Mouse (Mus musculus) brain, embryonic 14.5 days (tissue): Measurements from ENCODE around the gene Vmn1r227. TPM values are rescaled to one million over a fixed set of nuclear protein-coding genes. Genes with fewer than 3 reads are reported as not detected.

Experiments used
- DNase-seq: peaks from one replicate; pipeline ENCODE4 v3.0.0-alpha.2; 2011; ENCODE audit warnings: low read depth
- CTCF ChIP-seq: fragments of 200-500 bp; IDR thresholded peaks from 2 replicates; pipeline ENCODE4 v1.5.1; 2012; ENCODE audit warnings: inconsistent platforms, mild to moderate bottlenecking, moderate library complexity, borderline replicate concordance; ENCODE audit not compliant: insufficient read depth, insufficient read length; ENCODE audit errors: extremely low read depth
- POLR2A ChIP-seq: fragments of 200-500 bp; IDR thresholded peaks from 2 replicates; pipeline ENCODE4 v1.6.1; 2012; ENCODE audit warnings: mild to moderate bottlenecking, inconsistent platforms, borderline replicate concordance; ENCODE audit not compliant: poor library complexity, insufficient read depth, insufficient read length, severe bottlenecking; ENCODE audit errors: extremely low read depth
- polyA plus RNA-seq: library from polyadenylated mRNA; depleted of rRNA; stranded (reverse); fragments of >200 nt; gene quantifications from 2 replicates; pipeline ENCODE4 v1.2.3, GENCODE M21; 2012; rRNA removed

Vmn1r227 gene
- polyA plus RNA-seq: not detected in 2 replicates

- TF ChIP-seq CTCF (no peak), POLR2A (no peak)
- DNase-seq: no peak
These were observed at the start of gene Vmn1r227 for GRCm38 (mm10) chr17:20729543-20729942. TSS of gene Vmn1r227 (plus strand) at chr17:20729843.

DNA sequence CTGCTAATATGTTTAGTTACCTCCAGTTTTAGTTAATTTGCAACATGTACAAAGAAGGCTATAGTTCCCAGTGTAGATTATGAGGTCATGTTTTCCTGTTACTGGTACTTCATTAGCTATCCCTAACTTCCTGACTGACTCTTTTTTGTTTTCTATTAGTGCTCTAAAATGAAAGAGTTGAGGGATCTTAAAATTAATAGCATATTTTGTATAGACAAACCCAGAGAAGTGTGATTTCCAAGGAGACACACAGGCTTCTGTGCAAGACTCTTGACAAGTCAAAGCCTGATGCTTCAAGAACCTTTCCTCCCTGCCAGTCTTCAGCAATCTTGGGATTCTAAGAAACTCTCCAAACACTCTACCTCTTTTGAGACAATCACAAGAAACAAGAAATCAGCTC is 47.1 kb upstream of the Vmn1r227 start, which contains the start of gene Vmn1r226:
Gene Vmn1r226, plus strand, starts transcription at position 301 of the 400 bp plus-strand sequence.
- TF ChIP-seq POLR2A (no peak), CTCF (no peak)
- no peak for DNase-seq

DNA sequence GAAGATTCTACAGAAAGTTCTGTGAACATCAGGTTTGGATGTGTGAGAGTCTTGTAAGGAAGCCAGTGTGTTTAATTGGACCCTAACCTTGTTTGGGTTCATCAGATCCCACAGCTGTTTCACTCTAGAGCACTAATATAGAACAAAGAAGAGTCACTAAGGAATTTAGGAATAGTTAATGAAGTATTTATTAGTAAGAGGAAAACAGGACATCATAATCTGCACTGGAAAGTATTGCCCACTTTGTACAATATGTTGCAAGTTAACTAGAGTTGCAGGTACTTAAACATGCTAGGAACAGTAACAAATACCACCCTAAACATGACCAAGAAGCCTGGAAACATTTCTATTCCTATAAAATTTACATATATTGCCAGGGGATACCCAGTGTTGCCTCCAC is 56.4 kb downstream of the Vmn1r227 start, which contains the start of gene Vmn1r228:
Gene Vmn1r228, minus strand, starts transcription at position 101 of the 400 bp plus-strand sequence.
- no peak for TF ChIP-seq CTCF
- TF ChIP-seq POLR2A: no peak
- no peak for DNase-seq

Other genes with a start within 250 kb of the Vmn1r227 start
- not detected in 2 replicates for gene Vmn2r108, start 248.5 kb upstream of the Vmn1r227 start, polyA plus RNA-seq
- gene Vmn1r225, start 231.7 kb upstream of the Vmn1r227 start, polyA plus RNA-seq: not detected in 2 replicates
- gene Vmn2r109, start 165.1 kb upstream of the Vmn1r227 start, polyA plus RNA-seq: not detected in 2 replicates
- not detected in 2 replicates for gene Vmn2r110, start 133.4 kb upstream of the Vmn1r227 start, polyA plus RNA-seq
- gene Fpr-rs3, start 105.0 kb upstream of the Vmn1r227 start, polyA plus RNA-seq: not detected in 2 replicates
- gene Vmn1r226, start 47.0 kb upstream of the Vmn1r227 start, polyA plus RNA-seq: not detected in 2 replicates
- not detected in 2 replicates for gene Vmn1r228, start 56.3 kb downstream of the Vmn1r227 start, polyA plus RNA-seq
- gene Vmn1r229, start 81.7 kb downstream of the Vmn1r227 start, polyA plus RNA-seq: not detected in 2 replicates
- gene Vmn1r230, start 110.6 kb downstream of the Vmn1r227 start, polyA plus RNA-seq: not detected in 2 replicates
- not detected in 2 replicates for gene Vmn1r231, start 175.2 kb downstream of the Vmn1r227 start, polyA plus RNA-seq
- gene Vmn1r232, start 189.9 kb downstream of the Vmn1r227 start, polyA plus RNA-seq: not detected in 2 replicates
- gene Ppp2r1a, start 215.5 kb downstream of the Vmn1r227 start, polyA plus RNA-seq: 429 and 565 TPM in 2 replicates